Mouse (Mus musculus) heart, adult 8-10 months (tissue): ENCODE measurements at regions not wholly inside any gene's neighbourhood (a gene's known extent, or its start where the extent isn't known, plus 50 kb on each side); places are given as distances from the start of the nearest gene placed in this dataset.

ENCODE experiments used
- DNase-seq: peaks from one replicate; pipeline ENCODE4 v3.0.0; 2022; ENCODE audit warnings: low spot score

DNA sequence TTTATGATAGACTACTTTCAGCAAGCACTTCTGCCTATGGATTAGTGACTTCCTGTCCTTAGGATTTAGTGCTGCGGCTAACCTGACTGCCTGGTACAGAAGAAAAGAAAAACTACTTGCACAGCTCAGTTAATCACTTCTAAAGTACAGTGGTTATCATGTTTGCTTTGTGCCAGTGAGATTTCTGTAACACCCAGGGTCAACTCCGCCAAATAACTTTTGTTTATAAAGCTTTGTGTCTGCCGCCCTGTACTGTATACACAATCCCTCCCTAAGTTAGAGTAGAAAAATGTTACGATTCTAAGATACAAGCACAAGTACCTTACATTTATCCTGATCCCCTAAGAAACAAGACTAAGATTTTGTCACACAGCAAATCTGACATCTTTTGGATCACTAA, 120.1 kb upstream of the Ift57 start:
- no peak for DNase-seq

DNA sequence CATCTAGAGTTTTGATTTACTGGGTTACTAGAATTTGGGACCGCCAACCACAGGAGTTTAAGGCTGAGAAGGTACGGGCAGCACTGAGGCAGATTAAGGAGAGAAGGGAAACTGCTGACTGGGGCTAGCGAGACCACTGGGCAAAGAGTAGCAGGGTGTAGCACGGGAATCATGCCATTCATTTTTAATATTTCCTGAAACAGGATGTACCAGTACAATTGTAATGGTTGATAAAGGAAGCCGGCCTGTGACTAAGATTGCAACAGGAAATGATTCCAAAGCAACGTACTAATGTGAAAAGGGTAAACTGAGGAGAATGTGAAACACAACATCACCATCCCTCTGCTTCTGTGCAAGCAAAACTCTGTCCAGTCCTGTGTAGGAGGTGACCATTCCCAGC, 118.3 kb upstream of the Ift57 start:
- DNase-seq, result peak; percentile 49

DNA sequence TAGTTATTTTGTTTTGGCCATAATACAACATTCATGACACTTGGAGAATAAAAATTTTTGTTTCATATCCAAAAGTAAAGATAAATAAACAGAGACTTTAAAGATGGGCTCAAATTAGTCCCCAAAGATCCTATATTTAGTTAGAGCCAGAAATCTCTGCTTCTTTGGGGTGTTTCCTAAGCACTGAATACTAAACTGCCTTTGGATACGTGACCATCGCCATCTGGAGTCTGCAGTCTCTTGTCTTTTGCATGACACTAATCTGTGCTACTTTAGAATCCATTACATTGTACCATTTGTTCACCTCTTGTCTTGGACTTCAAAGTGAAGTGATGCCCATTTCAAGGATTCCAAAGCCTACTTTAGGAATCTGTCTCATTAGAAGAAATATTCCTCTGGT, 92.5 kb upstream of the Ift57 start:
- DNase-seq, result no peak

DNA sequence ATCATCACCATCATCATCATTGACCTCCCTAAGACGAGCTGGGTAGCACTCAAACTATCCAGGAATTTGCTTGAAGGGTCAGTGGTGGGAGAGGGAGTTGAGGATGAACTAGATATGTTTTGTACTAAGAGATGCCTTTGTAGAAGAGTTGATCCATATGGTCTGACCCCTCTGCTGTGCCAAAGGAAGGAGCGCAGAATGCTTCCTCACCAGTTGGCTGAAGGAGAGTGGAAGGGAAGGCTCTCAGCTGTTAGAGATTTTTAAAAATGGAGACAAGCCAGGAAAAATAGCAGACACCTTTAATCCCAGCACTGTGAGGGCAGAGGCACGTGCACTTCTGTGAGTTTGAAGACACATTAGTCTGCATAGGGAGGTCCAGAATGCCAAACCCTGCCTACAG, 84.2 kb upstream of the Ift57 start:
- no peak for DNase-seq

DNA sequence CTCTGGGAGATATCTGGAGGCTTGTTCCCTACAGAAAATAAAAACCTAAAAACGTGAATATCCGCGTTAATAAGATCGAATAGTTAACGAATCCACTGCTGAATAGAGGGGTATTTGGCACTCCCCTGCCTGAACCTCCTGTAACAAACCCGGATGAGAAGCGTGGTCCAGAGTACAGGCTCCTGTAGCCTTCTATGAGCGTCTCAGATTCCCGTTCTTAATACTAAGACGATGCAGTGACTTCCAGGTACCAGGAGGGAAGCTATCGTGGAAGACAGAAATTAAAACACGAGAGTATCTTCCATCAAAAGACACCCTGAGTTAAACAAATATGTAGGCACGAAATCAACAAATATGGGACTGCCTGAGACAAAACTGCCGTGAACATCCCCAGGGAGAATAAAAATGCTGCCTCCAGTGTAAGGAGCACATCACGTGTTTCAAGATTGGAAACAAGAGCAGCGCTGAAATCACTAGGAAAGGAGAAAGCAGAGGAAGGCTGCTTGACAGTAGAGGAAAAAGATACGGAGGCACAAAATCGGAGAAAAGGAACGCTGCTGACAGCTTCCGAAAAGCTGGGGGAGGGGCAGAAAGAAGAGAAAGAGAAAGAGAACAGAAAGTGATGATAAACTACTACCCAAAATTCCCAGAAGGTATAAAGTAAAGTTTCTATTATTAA, 83.6 kb upstream of the Ift57 start:
- DNase-seq, result peak; percentile 23

DNA sequence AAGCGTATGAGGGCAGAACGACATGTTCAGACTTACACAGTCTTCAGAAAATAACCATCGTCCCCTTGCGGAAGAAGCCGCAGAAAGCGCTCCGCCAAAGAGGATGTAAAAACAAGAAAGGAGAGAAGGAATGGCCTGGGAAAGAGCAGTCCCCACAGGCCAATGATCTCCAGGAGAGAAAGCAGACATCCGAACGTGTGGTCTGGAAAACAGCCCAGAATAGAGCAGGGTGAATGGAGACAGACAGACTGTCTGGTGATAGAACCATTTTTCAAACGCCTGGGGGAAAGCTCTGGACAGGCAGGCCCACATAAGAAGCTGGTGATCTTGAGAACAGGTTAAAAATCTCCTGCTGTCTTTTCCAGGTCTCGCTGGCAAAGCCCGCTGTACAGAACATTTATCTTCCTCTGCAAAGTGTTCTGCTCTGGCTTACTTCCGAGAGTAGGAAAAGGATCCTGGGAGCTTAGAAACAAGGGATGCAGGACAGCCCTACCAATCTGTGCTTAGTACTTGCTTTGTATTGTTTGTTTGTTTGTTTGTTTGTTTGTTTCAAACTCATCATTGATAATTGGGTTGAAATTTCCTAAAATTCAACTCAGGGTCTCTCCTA, 82.7 kb upstream of the Ift57 start:
- peak; percentile 15 for DNase-seq

DNA sequence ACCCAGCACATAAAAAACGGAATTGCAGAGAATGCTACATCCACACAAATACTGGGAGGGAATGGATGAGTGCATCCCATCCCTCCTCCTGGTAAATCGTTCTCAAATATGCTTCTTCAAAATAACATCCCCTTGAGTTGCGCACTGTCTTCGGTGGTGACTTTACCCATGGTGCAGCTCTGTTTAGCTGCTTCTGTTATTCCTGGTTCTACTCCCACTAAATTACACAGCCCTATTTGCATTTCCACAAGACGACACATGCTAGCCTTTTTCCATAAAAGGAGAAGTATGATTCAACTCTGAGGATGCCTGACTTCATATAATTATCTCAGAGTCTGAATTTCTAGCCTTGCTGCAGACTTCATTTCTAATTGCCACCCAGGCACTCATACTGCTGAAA, 65.5 kb upstream of the Ift57 start:
- no peak for DNase-seq

DNA sequence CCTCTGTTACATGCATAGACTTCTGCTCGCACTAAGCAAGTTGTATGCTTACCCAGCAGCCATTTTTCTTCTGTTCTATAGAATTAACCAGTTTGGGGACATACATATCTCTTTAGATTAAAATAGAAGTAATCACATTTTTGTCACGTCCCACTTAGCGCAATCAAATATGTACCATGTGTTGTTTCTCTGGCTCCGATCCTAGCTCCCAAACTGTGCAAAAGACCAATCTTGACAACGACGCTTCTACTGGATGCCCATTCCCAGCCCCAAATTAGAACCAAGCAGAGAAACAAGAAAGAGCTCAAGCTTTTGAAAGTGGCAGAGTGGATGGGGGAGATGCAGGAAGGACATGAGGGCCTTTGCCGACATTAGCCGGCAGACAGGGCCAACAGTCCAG, 63.5 kb upstream of the Ift57 start:
- DNase-seq, result no peak

DNA sequence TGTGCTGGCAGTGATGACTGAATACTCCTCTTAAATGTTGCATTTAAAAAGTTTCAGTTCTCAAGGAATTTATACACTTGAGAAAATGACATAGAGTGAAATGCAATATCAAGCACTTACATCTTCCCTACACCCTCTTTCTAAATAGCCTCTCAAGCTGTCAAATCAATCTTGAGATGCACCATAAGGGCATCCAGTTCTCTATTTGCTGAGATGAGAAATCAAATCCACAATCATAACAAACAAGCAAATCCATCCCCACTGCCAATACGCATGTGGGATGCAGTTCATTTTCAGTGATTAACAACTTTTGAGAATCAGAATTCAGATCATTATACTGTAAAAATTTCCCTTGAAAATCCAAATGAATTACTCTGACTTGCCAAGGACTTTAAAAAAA, 62.6 kb upstream of the Ift57 start:
- no peak for DNase-seq

DNA sequence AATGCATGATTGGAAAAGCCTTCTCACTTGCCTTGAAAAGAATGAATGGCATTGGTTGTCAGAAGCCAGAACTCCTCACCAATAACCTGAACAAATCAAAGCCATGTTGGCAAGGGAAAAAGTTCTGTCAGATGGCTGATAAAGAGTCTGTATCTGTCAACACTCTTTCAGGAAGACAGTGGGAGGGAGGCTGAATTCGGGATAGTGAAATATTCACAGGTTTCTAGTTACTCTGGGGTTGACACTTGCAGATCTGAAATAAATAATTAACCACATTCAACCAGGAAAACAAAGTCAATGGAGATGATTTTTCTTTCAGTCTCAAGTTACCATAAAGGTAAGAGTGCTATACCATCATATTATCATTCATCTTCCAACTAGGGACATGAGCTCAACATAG, 56.3 kb upstream of the Ift57 start:
- no peak for DNase-seq

DNA sequence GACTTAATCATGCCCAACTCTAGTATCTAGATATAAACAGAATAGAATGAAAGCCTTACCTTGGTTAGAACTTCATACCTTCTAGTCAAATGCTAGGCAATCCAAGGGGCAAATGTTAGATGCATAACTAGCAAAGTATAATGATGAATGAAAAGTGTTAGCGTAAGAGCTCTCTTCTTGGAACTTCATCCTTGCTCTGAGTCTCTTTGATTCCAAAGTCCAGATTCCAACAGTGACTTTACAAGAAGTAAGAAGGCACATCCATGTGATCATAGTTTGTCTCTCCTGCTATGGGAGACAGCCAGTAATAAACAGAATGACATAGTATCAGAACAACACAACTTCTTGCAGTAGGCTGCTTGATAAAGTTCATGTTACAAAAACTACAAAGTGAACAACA, 54.6 kb upstream of the Ift57 start:
- DNase-seq, result no peak

DNA sequence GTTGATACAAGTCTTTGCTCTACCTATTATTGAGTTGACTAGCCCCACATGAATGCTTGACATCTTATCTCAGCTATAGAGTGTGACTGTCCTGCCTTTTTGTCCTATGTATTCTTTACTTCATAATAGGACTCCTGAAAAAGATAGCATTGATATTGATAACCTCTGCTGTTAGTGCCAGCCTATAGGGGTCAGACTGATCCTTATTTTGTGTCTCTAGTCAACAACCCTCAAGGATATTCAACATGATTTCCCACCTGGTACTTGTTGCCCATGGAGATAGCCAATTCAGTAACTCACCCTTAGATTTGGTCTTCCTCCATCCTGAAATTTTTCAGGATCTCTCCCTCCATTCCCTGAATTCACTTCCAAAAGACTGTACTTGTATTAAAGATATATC, 52.6 kb upstream of the Ift57 start:
- no peak for DNase-seq
